Mouse (Mus musculus) heart, adult 8-10 months (tissue): ENCODE data around the gene Ddx39. TPM values are rescaled to one million over a fixed set of nuclear protein-coding genes. Genes with fewer than 3 reads are reported as not detected.

Experiments used
- DNase-seq: peaks from one replicate; pipeline ENCODE4 v3.0.0; 2022; ENCODE audit warnings: low spot score
- microRNA-seq: library from miRNA; unstranded; fragments of <30 nt; microRNA quantifications from one replicate; pipeline ENCODE4 v1.2.0, GENCODE M21; 2022
- total RNA-seq, 4 experiments: library from RNA; stranded (reverse); gene quantifications; 2 replicates each; pipeline ENCODE4 v1.2.4; 2022

The Ddx39 gene
- total RNA-seq, 4 experiments from 2014 or later, result 14.2 to 17.0 (median 15.4) TPM

GRCm38 (mm10) chr8:83768526-83768925 is 53.5 kb downstream of the Ddx39 start:
- peak; percentile 16 for DNase-seq

- DNase-seq, result no peak
Observed at GRCm38 (mm10) chr8:83769720-83770119, 54.7 kb downstream of the Ddx39 start.

GRCm38 (mm10) chr8:83770669-83771068 is 55.7 kb downstream of the Ddx39 start:
- no peak for DNase-seq

DNA sequence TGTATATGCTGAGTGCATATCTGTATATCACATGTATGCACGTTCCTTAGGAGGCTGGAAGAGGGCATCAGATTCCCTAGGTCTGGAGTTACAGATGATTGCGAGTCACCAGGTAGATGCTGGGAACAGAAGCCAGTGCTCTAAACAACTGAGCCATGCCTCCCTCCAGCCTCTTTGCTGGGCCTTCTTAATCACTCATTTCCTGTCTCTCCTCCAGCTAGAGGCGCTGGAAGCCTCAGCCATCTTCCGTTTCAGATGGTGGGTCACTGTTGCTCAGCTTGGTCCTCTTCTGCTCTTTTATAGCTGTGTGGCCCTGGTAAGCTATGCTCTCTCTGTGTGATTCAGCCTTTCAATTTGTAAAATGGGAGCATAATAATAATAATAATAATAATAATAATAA is 56.8 kb downstream of the Ddx39 start:
- no peak for DNase-seq

- peak; percentile 29 for DNase-seq
Observed at GRCm38 (mm10) chr8:83772701-83773451, 57.9 kb downstream of the Ddx39 start.

- peak; percentile 13 for DNase-seq
Observed at GRCm38 (mm10) chr8:83773452-83773846, 58.5 kb downstream of the Ddx39 start.

- no peak for DNase-seq
Observed at GRCm38 (mm10) chr8:83774221-83774620, 59.2 kb downstream of the Ddx39 start.

Small RNA genes within 50 kb of the gene (microRNA-seq; reads per million reads assigned to microRNA genes)
- gene Mir1668, result not detected

Other genes with a start within 250 kb of the Ddx39 start
- gene Olfr370, start 179.4 kb upstream of the Ddx39 start, total RNA-seq, result not detected
- gene Ndufb7, start 148.5 kb upstream of the Ddx39 start, total RNA-seq, result 100 to 1,000 TPM; 561 to 765 (median 683) TPM
- 100 to 1,000 TPM; 539 to 688 (median 589) TPM for gene Tecr, start 107.2 kb upstream of the Ddx39 start, total RNA-seq
- 10 to 100 TPM; 11.0 to 14.2 (median 12.6) TPM for gene Dnajb1, start 107.0 kb upstream of the Ddx39 start, total RNA-seq
- gene Gipc1, start 62.5 kb upstream of the Ddx39 start, total RNA-seq, result 10 to 100 TPM; 21.4 to 25.1 (median 23.3) TPM
- gene Ptger1, start 48.5 kb upstream of the Ddx39 start, total RNA-seq, result under 1 TPM; 0.17 to 0.57 (median 0.26) TPM
- 10 to 100 TPM; 44.0 to 47.6 (median 46.6) TPM for gene Pkn1, start 16.0 kb upstream of the Ddx39 start, total RNA-seq
- 10 to 100 TPM; 42.4 to 50.4 (median 43.5) TPM for gene Adgre5, start 26.1 kb downstream of the Ddx39 start, total RNA-seq
- gene Adgrl1, start 184.9 kb downstream of the Ddx39 start, total RNA-seq, result 10 to 100 TPM; 10.8 to 17.6 (median 14.2) TPM
- gene Gm10644, start 240.0 kb downstream of the Ddx39 start, total RNA-seq, result 1 to 10 TPM; 1.3 to 2.5 (median 1.9) TPM
- gene Asf1b, start 240.3 kb downstream of the Ddx39 start, total RNA-seq, result 1 to 10 TPM in 3 of 4 experiments, under 1 TPM in 1; 0.81 to 2.4 (median 1.7) TPM